Mouse (Mus musculus) c-Kit-positive CD71-positive TER-119-negative erythroid progenitor cells, embryonic 14.5 days (primary cell): ENCODE results near the gene Sertad4.

Source experiments
- DNase-seq: peaks from one replicate; pipeline ENCODE4 v3.0.0-alpha.2; 2013; ENCODE audit warnings: low read depth

The Sertad4 gene

DNA sequence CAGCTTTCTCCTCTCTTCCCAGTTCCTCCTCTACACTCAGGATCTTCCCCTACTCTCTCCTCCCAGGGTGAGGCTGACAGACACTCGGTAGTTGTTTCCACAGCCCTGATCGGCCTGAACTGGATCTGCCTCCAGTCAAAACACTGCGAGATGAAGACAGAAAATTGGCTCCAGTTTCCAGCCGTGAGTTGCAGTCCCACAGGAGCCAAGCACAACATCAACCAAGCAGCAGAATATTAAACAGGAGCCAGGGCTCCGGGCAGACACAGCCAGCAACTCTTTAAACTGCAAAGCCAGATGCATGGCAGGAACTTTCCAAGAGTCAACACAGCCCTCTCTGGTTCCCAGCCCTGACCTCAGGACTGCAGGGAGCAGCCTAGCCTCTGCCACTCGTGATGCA is 3.9 kb downstream of the Sertad4 start:
- no peak for DNase-seq

DNA sequence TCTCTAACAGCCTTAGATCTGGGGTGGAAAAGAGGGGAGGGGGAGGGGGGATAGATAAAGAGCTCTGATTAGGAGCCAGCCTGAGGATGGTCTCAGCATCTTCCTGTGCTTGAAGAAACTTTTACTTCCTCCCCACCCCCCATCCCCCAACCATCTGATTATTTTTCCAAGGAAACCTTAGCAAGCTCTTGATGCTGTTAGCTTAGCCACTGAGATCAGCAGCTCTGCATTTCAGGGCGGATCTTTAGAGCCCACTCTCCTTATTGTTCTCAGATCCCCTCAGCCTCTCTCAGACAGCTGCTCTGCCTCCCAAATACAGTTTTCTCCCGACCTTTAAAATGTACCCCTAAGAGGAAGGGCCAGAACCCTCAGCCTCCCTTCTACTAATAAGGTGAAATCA is 4.4 kb downstream of the Sertad4 start:
- DNase-seq, result no peak

DNA sequence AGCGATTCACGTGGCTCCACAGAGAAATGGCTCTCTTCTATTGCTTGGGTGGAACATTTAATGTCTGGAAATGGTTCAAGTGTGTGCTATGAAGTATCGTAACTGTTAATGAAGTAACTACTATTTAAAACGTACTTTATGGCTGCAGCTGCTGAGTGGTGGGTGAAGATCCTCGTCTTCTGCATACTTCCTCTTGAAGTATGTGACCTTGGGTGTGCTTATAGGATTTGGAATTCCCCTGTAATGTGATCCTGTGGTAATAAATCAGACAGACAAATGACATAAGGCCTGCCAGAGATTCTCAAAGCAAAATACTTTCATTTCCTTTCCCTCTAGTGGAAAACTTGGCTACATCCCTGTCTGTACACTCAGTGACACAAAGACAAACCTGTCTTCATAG is 5.9 kb downstream of the Sertad4 start:
- no peak for DNase-seq

DNA sequence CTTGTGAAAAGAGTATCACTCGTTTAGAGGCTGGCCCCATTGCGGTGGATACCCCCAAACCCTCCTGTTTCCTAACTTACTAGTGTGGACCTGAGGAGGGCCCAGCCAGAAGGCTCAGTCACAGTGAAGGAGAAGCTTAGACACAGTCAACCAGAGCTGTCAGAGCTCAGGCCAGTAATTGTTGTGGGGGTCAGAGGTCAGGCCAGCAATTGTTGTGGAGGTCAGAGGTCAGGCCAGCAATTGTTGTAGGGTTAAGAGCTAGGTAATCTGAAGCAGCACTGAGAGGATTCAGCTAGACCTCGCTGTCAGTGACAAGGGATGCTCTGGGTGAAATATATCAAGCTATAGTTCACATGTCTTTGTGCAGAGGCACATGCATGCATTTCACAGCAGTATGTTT is 8.3 kb downstream of the Sertad4 start:
- no peak for DNase-seq

DNA sequence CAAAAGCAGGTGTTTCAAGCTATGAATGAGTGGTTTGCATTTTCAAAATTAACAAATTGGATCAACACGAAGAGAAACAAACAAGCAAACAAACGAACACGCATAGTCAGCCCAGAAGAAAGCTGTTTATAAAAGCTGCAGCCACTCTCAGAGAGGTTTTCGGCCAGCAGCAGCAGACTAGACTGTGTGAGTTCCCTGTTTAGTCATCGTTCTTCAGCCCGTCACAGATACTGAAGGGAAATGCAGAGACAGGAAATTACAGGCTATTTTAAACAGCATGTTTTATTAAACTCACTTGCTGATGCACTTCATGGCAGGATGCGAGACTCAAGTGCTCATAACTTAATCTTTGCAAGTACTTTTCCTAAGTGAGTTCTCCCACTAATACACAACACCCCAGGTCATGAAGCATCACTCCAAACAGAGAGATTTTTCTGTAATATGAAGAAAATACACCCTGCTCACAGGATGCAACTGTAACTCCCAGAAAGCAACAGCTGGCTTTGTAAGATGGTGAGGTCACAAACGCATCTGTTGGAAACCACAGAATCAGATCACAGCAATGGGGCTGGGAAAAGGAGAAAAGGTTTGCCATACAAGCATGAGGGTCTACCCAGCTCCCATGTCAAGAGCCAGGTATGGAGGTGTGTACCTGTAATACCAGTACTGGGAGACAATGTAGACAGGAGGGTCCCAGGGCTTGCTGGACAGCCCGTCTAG is 14.3 kb downstream of the Sertad4 start:
- DNase-seq, result no peak

DNA sequence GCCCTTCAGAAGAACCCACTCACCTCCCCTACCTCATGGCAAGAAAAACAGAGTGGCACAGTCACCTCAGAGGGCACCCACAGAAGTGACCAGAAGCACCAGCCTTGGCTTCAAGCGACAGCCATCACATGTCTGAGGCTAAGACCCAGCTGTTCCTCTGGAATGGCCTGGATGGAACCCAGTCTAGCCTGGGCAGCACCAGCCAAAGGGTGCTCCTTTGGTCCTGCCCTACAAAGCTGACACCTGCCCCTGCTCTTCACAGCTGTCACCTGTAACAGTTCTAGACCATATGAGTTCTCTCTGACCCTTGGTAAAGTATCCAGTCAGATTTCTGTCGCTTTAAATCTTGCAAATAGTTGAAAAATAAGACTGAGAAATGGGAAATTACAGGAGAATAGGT is 14.9 kb downstream of the Sertad4 start:
- no peak for DNase-seq

DNA sequence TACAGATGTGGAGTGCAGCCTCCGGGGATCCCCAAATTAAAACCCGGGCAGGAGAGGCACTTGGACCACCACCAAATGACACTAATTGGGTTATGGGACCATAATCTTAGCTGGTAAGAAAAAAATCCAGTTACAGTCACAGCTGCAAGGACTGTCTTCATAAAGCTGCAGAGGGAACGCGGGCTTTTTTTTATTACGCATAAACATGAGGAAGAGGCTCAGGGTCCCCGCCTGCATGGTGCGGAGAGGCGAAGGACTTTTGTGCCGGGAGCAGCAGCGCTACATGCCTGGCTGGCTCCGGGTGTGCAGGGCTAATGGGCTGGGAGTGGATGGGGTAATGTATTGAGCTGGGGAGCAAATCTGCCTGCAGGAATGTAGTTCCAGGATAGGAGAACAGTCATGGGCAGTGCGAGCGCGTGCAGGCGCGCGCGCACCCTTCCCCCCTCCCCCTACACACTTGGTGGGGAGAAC is 20.3 kb downstream of the Sertad4 start:
- no peak for DNase-seq

DNA sequence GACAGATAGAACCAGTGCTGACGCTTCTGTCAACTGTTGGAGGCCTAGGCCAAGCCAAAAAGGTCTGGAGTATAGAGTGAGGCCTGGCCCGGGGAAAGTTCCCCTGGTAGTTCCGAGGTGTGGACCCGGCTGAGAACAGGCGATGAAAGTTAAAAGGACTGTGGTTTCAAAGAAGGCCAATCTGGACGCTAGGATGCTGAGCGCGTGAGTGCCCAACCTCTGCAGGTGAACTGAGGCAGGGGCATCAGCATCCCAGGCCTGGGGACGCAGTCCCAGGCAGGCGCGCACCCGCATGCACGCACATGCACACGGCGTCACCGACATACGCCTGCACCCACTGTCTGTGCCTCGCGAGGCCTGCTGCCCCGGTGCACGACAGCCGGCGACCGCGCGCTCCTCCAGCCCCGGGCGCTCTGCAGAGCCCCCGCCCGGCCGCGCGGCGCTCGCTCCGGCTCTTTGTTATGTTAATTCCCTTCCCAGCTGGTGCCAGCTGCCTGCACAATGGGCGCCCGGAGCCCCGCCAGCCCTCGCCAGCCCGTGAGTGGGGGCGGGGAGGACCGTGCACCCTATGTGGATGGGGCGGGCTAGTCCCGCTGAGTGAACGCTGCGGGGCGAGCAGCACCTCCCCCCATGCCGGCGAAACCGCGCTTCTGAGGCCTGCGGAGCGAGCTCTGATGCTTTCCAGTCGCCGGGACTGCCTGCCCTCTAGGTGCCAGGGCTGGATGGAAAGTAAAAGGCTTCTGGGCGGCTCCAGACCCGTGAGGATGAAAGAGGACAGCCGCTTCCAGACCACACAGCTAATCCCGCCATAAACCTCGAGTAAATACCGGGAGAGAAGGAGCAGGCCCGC is 21.0 kb downstream of the Sertad4 start:
- no peak for DNase-seq

DNA sequence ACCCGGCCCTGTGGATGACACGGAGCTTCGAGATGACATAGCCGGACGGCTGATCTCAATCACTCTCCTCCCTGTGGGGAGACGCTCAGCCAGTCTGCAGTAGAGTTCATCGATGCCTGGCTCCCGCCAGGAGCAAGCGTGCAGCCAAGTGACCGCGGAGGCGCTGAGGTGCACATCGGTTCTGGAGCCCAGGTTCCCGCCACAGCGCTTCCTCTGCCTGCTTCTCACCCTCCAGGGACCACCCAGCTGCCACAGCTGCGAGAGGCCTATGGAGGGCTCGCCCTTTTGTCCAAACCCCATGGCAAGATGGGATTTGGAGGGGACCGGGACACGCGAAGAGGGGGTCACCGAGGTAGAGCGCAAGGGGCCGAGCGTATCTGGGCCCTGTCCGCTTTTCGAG is 22.0 kb downstream of the Sertad4 start:
- no peak for DNase-seq

DNA sequence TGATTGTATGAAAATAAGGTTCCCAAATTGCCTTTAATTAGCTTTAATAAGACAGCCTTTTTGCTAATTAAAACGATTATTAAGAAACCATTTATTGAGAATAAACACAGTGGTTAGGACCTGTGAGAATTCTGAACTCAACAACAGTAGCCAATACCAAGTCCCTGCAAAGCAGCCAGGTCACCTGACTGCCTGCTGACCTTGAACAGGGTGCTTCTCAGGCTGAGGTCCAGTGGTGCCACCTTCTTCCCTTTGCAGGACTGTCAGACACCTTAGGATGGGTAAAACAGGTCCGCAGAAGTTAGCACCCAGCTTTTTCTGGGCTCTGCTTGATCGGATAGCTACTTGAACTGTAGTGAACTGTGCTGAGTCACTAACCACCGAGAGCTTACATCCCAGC is 22.5 kb downstream of the Sertad4 start:
- DNase-seq, result no peak

DNA sequence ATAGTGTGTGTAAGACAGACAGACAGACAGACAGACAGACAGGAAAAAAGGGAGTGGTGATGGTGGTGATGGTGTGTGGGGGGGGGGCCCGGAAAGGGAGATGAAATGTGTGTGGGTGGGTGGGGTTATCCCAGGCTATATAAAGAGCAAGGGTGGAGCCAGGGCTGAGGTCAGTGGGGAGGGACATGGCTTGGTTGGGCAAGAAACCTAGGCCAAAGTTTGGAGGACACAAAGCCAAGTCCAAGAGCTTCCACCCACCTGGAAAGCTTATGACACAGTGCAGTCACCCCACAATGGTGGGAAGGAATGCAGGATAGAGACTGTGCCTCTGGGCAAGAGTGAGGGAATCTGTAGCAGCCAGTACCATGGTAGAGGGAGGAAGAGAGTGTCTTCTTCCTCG is 23.2 kb downstream of the Sertad4 start:
- DNase-seq, result no peak

DNA sequence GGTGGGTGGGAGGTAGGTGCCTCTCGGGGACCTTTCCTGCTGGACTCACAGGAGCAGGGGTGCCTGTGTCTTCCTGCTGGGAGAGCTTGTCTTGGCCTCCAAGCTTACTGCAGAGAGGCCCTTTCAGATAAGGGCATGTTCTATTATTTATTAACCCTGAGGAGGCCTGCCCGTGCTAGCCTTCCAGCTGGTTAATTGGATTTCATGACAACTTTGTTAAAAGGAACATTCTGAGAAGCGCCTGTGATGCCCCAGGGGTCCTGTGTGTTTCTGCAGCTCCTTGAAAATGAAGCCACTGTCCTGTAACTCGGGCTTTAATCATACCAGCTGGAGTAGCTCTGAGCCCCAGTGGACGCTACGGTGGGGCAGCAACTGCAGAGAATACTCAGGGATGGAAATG is 25.1 kb downstream of the Sertad4 start:
- no peak for DNase-seq

DNA sequence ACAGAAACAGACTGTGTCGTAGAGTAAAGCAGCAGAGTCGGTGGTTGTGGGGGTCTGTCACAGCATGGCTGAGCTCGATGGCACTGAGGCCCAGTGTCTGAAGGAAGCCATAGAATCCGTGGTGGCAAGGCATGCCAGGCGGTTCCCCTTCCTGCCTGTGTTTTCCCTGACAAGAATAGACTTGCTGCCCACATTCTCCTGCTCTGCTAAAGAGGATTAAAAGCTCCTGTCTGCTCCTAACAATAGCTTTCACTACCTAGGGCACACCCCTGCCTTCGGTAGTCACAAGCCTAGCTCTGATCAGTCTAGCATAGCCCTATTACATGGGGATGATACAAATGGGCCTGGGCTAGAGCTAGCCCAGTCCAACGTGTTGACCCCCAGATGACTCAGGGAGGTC is 26.6 kb downstream of the Sertad4 start:
- DNase-seq, result no peak

DNA sequence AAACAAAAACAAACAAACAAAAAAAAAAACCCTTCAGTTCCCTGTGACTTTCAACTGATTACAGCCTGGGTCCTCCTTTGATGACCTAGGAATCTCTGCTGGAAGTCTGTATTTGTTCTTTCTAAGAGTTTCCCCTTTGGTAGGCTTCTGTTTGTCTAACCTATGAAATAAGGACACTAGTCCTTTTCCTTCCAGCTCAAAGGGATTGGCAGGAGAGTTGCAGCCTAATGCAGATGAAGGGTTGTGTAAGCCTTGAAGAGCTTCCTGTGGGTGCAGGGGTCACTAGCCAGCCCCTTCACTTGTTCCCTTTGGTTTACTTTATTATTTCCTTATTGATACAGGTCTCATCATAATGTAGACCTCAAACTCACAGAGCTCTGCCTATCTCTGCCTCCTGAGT is 27.6 kb downstream of the Sertad4 start:
- DNase-seq, result no peak

DNA sequence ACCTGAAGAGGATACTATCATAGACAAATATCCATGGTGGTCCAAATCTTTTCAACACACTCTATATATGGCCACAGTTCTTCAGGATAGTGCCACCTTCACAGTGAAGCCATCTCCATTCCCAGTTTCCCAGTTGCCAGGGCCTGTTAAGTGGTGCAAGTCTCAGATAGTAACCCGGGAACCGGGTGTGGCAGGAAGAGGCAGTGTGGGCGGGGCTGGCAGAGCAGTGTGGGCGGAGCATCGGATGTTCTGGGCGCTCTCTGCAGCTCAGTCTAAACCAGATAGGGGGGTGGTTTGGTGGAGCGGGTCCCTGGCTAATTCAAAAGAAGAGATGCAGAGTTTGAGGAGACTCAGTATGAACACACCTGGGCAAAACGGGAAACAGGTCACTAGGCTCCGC is 29.8 kb downstream of the Sertad4 start:
- peak; percentile 47 for DNase-seq

DNA sequence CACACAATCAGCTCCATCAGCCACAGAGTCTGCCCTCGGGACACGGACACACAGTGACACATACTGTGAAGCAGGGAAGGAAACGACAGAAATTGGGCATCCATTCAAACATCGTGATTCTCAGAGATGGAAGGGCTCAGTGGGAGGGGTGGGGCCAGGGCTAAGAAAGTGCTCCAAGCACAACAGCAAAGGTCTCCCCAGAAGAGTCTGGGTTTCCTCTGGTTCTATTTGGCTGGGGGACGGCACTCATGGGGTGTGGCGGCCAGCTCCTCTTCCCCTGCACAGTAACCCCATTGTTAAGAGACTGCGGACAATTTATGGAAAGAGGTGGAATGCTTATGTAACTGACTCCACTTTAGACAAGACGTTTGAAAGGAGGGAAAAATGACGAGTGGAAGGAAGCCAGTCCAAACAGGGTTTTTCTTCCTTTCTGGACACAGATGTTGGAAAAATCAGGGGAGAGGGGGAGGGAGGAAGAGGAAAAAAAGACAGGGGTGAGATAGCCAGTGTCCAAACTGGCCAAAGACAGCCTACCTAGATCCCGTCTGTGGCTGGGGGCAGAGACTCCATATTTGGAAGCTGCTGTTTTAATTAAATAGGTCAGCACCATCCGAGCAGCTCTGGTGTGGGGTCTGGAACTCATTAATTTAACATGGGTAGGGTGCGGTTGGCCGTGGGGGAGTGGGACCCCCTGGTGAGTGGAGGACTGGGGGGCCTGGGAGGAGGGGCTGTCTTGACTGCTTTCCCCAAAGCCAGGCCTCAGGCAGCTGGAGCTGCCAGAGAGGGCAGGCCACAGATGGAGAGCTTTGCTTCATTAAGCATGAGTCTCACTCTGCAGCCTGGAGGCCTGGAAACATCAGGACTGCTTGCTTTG is 32.7 kb downstream of the Sertad4 start:
- no peak for DNase-seq

DNA sequence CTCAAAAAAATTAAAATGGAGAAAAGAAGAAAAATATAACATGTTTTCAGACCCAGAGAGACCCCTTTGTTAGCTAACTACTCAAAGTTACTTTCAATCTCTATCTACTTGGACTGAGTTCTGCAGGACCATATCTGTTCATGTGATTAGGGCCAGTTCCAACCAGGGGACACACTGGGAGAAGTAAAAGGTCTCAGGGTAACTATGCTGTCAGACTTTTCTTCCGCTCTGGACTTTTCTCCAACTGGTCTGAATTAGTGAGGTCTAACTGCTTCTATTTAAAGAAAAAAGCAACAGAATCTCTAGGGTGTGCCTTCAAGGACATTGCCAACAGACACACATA is 33.3 kb downstream of the Sertad4 start:
- DNase-seq, result no peak

DNA sequence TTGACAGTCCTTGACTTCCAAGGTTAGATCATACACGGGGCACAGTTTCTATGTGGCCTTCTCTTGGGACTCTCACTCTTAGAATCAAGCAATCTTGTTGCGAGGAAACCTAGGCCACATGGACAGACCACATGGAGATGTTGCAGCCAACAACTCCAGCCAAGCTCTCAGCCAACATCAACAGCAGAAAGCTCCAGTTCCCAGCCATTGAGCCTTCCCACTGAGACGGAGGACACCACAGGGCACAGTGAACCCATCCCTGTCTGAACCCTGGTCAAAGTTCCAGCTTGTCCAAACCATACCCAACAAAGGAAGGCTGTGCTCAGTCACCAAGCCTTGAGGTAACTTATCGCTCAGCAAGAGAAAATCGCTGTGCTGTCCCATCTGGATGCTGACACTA is 37.2 kb downstream of the Sertad4 start:
- no peak for DNase-seq

DNA sequence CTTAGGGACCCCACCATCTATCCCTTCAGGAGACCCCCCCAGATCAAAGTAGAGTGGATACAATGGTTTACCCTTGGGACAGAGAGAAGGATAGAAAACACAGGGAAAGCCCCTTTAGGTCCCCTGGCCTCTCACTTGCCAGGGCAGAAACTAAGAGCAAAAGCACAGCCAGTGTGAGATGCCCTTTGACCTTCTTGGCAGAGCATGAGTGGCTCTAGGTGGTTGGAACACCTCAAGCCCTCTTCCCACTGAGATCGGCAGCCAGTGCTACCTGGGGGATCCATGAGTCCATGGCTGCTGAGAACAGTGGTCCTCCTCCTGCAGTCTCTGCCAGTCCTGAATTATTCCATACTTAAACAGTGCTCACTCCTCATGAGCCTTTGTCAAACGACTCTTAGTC is 39.8 kb downstream of the Sertad4 start:
- DNase-seq, result no peak

DNA sequence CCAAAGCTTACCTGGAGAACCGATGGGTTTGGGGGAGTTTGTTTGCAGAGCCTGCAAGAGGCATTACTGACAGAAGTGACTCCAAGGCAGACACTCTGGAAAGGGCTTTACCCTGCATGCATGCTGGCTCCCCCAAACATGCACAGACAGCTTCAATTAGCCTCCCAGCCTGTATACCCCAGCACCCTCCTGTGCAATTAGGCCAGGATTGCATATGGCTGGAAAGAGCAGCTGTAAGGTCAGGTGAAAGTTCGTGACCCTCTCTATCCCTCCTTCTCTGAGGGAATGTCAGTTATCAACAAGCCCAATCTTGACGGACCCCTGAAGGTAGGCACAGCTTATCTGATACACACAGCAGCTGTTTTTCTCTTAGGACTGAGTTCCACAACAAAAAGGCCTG is 40.9 kb downstream of the Sertad4 start:
- DNase-seq, result no peak

DNA sequence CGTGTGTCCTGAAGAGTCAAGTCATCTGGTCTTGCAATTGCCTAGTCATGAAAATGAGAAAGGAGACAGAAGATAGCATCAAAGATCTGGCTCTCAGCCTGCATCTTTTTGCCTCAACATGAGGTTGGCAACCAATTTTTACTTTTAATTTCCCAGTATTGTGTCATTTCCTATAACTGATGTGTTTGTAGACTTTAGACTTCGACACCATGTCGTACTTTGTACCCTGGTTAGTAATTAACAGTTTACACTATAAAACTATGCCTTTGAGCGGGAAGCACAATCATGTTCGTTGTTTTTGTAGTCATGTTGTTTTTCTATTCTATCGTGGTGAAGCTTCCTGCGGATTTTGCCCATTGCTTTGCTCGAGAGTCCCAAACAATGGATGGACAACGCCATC is 42.8 kb downstream of the Sertad4 start:
- no peak for DNase-seq

DNA sequence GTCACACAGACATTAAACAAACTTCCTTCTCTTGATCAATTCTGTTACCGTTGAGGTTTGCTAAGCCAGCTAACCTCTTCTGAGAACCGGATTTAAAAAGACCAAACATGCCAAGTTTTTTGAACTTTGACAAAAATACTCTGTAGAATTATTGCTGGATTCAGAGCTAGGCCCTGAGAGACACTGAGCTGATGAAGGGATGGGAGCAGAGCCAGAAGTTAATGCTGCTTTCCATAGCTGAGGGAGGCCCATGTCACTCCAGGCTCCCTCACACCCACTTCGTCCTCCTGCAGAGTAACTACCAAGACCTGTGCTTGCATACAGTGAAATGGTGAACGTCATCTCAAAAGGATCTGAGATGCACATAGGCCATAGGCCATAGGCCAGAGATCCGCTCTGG is 43.3 kb downstream of the Sertad4 start:
- no peak for DNase-seq
